Mouse (Mus musculus) brown adipose tissue, adult 24 weeks (tissue): Measurements from ENCODE around the gene Arhgap36. TPM values are rescaled to one million over a fixed set of nuclear protein-coding genes. Genes with fewer than 3 reads are reported as not detected.

ENCODE experiments used
- H3K27ac ChIP-seq: fragments of 200-500 bp; replicated peaks from 2 replicates; pipeline ENCODE4 v1.5.1; 2012; ENCODE audit warnings: low read depth, mild to moderate bottlenecking, low read length
- H3K4me1 ChIP-seq: fragments of 200-500 bp; 2 replicates; pipeline ENCODE4 v1.6.1; 2012; ENCODE audit warnings: low read length, mixed read lengths; ENCODE audit not compliant: control insufficient read depth, insufficient read depth, insufficient read length
- H3K4me3 ChIP-seq: fragments of 200-500 bp; 2 replicates; pipeline ENCODE4 v1.5.1; 2012; ENCODE audit warnings: low read depth, mild to moderate bottlenecking, low read length, moderate library complexity; ENCODE audit not compliant: insufficient read depth
- polyA plus RNA-seq: library from polyadenylated mRNA; stranded (reverse); fragments of >200 nt; gene quantifications from 2 replicates; pipeline ENCODE4 v1.2.4, GENCODE M21; 2012; ENCODE audit not compliant: missing spikeins, insufficient read depth, insufficient read length

Arhgap36 gene
- not detected in 2 replicates for polyA plus RNA-seq

DNA sequence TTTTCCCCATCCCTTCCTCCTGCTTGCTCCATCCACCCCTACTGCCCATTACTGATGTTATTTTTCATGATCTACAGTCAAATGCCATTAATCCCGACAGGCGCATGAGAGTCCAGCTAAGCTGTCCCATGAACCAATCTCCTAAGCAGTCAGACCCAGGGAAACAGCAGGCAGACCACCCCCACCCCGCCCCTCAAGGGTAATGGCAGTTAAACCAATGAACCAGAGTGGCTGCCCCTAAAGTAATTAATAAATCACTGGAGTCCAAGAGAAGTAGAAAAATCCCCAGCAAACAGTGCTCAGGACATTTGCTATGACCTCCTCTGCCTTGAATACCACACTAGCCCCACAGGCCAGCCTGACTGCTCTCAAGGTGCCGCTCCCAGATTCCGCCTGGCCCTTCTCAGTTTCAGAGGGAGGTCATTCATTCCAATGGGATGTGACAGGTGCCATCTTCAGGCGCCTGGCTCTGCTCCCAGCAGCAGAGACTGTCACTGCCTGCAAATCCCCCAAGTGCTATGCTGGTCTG is at the start of gene Arhgap36:
Gene Arhgap36, plus strand, starts transcription at position 504 of the 529 bp plus-strand sequence.
- H3K4me1 ChIP-seq = no peaks in the 10 kb centered on the region
- no peak within 1 kb of the TSS for H3K4me3 ChIP-seq
- no peak within 1 kb of the TSS for H3K27ac ChIP-seq

DNA sequence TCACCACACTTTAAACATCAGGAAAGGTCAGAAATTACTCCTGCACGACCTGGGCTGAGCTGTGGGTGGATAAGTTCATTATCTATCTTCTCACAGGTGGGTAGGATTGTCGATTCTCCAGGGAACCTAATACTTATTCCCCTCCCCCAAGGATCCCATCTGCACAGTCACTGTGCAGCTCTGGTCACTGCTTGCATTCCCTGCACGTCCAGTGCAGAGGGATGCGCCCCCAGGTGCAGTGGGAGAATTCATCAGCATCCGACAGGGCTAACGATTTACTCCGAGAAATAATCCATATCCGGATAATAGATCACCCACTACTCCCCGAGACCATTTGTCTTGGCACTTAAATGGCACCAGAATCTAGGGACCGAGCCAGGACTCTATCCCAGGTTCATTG is 6.0 kb upstream of the Arhgap36 start:
- H3K27ac ChIP-seq = no peak overlapping the region
- H3K4me3 ChIP-seq = no peak overlapping the region

DNA sequence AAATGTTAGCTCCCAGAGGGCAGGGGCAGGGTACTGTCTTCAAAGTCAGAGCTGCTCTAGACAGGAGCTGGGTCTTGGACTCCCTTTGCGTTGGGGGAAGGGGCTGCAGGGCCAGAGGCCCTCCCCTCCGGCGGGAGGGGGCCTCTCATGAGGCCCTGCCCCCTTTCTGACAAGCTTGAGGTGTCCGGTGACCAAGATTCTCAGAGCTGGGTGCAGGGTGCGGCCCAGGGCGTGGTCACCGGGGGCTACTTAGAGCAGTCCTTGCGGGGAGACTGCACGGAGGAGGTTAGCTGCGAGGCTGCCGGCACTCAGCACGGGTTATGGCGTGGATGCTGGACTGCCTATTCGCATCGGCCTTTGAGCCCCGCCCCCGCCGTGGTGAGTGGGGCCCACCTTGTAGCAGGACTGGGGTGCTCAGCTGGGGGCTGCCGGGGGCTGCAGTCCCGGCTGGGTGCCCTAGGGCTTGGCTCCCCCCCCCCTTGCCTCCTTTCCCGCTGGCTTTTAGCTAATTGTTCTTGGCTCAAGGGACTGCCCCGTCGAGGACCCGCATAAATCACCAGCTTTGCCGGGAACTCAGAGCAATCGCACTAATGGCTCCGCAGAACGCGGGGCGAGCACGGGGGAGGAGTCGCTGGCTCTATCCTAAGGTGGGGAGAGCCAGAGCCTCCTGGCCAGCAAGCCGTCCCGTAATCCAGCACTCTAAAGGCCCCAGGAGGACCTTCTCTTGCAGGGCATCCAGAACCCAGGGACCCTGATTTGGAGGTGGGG is 6.7 kb downstream of the Arhgap36 start:
- H3K4me3 ChIP-seq = no peak overlapping the region; the same call in 1 of the 2 replicates
- no peaks in the 10 kb centered on the region for H3K4me1 ChIP-seq
- no peak overlapping the region for H3K27ac ChIP-seq

More for the DNA sequence above, 6.0 kb upstream of the Arhgap36 start:
- no peaks in the 10 kb centered on the region for H3K4me1 ChIP-seq

DNA sequence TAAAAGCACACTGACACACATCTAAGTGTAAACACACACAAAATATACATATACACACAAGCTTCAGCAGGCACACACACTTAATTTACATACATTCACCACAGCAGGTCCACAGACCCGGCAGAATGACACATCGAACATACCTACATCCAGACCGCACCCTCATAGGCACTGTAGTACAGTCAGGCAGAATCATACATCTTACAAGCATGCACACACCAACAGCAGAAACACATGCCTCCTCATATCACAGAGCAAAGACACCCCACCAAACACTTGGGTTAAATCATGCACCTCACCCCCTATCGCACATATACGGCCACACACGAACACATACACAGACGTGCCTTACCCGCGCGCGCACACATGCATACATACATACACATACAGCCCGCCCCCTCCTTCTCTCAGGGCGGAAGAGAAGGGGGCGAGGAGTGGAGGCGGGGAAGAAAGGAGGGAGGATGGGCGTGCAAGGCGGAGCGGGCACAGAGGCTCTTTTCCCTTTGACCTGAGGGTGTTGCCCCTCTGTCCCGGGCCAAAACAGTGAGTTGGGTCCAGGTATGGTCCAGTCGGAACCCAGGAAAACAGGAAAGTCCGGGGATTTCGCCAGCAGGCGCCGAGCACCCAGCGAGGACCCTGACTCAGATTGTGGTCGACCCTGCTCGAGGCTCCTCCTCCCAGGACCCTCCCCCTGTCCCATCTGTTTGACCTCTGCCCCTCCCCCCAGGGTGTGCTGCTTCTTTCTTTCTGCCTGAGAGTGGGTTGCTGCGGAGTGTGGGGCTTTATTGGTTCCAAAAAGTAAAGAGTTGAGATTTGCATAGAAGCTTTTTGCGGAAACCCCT is 16.4 kb downstream of the Arhgap36 start:
- no peak overlapping the region for H3K4me3 ChIP-seq
- no peak overlapping the region for H3K27ac ChIP-seq
- H3K4me1 ChIP-seq = no peaks in the 10 kb centered on the region

- Histone ChIP-seq H3K4me3 (no peak overlapping the region), H3K27ac (no peak overlapping the region), H3K4me1 (no peaks in the 10 kb centered on the region)
Measured at GRCm38 (mm10) chrX:49480846-49481245, 17.1 kb downstream of the Arhgap36 start.

GRCm38 (mm10) chrX:49489141-49489540 is 25.4 kb downstream of the Arhgap36 start:
- Histone ChIP-seq H3K4me1 (no peaks in the 10 kb centered on the region; the same call in 1 of the 2 replicates), H3K27ac (no peak overlapping the region), H3K4me3 (no peak overlapping the region)

DNA sequence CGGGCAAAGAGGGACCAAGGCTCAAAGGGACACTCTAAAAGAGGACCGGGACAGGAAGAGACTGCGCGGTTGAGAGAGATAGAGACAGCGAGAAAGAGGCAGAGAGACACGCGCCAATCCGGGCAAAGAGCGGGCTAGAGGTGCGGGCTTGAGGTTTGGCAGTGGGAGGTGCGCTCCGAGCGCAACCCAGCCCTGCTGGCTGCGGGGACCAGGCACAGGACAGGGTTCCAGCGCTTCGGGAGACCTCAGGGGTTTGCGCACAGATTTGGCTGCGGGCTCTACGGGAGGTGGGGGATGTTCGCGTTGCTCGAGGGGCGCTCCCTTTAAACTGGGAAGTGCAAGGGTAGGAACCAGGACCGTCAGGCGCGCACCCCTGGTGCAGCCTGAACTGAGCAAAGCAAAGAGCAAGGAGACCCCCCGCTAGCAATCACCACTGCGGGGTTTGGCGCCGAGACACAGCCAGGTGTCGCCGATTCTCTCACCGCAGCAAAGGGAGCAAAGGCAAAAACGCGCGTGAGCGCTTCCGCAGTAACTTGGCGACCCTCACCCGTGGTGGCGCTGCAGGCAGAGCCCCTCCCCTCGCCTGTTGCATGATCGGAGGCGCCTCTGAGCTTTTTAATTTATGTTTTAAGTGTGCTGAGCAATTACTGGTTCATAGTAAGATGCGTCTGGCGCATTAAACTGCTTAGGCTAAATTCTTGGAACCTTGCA is 30.1 kb downstream of the Arhgap36 start:
- Histone ChIP-seq H3K4me3 (no peak overlapping the region), H3K4me1 (no peaks in the 10 kb centered on the region; the same call in 1 of the 2 replicates), H3K27ac (no peak overlapping the region)

Other genes starting within 250 kb of the Arhgap36 start
- gene Enox2, start 175.7 kb upstream of the Arhgap36 start, polyA plus RNA-seq = 7.8 and 8.5 TPM in 2 replicates
- gene Olfr1320, start 208.4 kb downstream of the Arhgap36 start, polyA plus RNA-seq = not detected in 2 replicates